Mouse (Mus musculus) embryonic fibroblast, embryonic 13.5 days (primary cell): ENCODE results near the gene Prps1l1. TPM values are rescaled to one million over a fixed set of nuclear protein-coding genes. Genes with fewer than 3 reads are reported as not detected.

Source experiments
- H3K27ac ChIP-seq: 2 replicates; pipeline ENCODE4 v1.5.1; 2012; ENCODE audit warnings: low read length, control low read depth, inconsistent platforms; ENCODE audit not compliant: insufficient read depth
- H3K4me1 ChIP-seq: 2 replicates; pipeline ENCODE4 v1.6.1; 2011; ENCODE audit warnings: low read length; ENCODE audit not compliant: control insufficient read depth, insufficient read depth
- H3K4me3 ChIP-seq: 2 replicates; pipeline ENCODE4 v1.5.1; 2011; ENCODE audit warnings: mild to moderate bottlenecking, control low read depth, low read length; ENCODE audit not compliant: insufficient read depth
- CTCF ChIP-seq: IDR thresholded peaks from 2 replicates; pipeline ENCODE4 v1.5.1; 2011; ENCODE audit warnings: mild to moderate bottlenecking, control low read depth, low read length, moderate library complexity, borderline replicate concordance; ENCODE audit not compliant: insufficient read depth
- POLR2A ChIP-seq: IDR thresholded peaks from 2 replicates; pipeline ENCODE4 v1.6.1; 2011; ENCODE audit warnings: low read depth, mild to moderate bottlenecking, control low read depth, low read length, moderate library complexity
- polyA plus RNA-seq: library from polyadenylated mRNA; stranded (reverse); fragments of >200 nt; gene quantifications from 2 replicates; pipeline ENCODE4 v1.2.4, GENCODE M21; 2011; ENCODE audit warnings: low read depth; ENCODE audit not compliant: missing spikeins, insufficient read length

The Prps1l1 gene
- polyA plus RNA-seq, 1 experiment = not detected

DNA sequence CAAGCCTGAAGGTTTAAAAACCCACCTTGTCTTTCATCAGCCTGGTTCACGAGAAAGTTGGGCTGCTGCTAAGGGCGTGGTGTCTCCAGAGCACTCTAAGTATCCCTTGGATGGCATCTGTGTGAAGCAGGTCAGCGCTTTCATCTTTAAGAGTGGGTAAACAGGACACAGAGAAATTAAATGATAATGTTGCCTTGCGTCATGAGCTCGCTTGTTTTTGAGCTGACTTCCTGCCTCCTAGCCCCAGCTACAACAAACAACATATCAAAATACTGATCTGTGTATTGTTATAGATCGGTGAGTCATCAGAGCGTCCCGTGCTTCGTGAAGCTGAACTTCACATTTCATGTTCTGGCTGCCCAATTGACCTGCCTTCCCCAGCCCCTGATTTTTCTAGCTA lies 36.7 kb downstream of the Prps1l1 start:
- no peak overlapping the region for H3K4me3 ChIP-seq
- TF ChIP-seq POLR2A (no peak), CTCF (no peak)
- no peak overlapping the region for H3K27ac ChIP-seq
- H3K4me1 ChIP-seq = no peaks in the 10 kb centered on the region

DNA sequence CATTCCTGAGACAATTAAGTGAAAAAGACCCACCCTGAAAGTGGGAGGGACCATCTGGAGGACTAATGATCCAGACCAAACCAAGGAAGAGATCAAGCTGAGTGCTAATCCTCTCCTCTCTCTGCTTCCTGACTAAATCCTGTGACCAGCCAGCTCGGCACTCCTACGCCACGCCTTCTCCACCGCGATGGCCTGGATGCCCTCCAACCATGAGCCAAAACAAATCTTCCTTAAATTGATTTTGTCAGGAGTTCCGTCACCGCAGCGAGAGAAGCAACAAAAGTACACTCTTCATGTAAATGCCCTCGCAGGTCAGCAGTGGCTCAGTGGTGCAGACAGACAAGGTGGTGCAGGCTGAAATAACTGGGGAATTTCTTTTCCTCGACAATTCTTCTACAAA lies 37.5 kb downstream of the Prps1l1 start:
- H3K4me3 ChIP-seq = no peak overlapping the region
- no peak for TF ChIP-seq POLR2A
- TF ChIP-seq CTCF = no peak

DNA sequence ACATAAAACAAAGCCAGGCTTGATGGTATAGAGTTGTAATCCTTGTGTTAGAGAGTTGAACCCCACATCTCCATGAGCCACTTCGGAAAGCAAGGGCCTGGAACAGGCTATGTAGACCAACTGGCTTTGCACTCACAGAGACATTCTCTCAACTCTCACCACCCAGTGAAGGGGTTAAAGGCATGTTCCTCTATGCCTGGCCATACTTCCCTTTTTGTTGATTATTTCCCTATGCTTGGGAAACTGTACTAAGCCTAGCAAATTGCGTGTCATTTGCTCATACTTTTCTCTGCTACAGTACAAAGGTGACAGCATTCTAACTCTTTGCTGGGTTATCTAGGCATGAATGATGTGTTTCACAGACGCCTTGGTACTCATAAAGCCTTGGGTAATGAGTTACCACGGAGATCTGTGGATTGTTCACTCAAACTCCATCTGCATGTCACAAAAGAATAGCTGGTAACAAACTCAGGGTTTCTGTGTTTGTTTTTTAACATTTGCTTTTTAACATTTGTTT lies 41.4 kb downstream of the Prps1l1 start:
- Histone ChIP-seq H3K4me3 (no peak overlapping the region), H3K27ac (no peak overlapping the region), H3K4me1 (no peaks in the 10 kb centered on the region)
- no peak for TF ChIP-seq POLR2A
- no peak for TF ChIP-seq CTCF

More for the DNA sequence above, 37.5 kb downstream of the Prps1l1 start:
- Histone ChIP-seq H3K4me1 (no peaks in the 10 kb centered on the region), H3K27ac (no peak overlapping the region)

DNA sequence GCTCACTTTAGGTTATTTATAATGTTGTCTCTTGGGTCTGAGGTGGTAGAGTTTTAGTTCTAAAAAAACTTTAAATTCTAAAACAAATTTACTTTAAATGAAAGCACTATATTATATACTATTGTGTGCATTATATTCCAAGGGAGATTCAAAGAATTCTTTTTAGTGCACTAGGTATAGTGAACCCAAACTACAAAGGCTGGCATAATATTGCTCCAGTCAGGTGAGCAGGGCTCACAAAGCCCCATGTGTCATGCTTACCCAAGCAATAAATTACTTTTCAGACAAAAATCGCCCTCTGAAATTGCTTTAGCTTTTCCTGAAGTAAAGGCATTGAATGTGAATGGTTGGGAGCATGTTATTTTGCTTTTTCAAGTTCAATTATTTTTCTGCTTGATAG lies 43.0 kb downstream of the Prps1l1 start:
- TF ChIP-seq POLR2A = no peak
- no peak for TF ChIP-seq CTCF
- H3K4me3 ChIP-seq = no peak overlapping the region
- H3K27ac ChIP-seq = no peak overlapping the region
- no peaks in the 10 kb centered on the region for H3K4me1 ChIP-seq

Other genes starting within 250 kb of the Prps1l1 start
- gene Hdac9, start 67.7 kb upstream of the Prps1l1 start, polyA plus RNA-seq = 3.7 and 6.0 TPM in 2 replicates
- 55.4 and 56.6 TPM in 2 replicates for gene Snx13, start 62.4 kb downstream of the Prps1l1 start, polyA plus RNA-seq